Mouse (Mus musculus): ENCODE data around the gene Gpr89. TPM values are rescaled to one million over a fixed set of nuclear protein-coding genes. Genes with fewer than 3 reads are reported as not detected.
A peak's percentile ranks its signal among the peaks of the same experiment; 100 is the strongest.

The Gpr89 gene
- total RNA-seq (2014; fragmentation: Nextera tagmentation) (18.5 and 27.2 TPM in 2 replicates), total RNA-seq (2017) (29.8 and 36.2 TPM in 2 replicates)

DNA sequence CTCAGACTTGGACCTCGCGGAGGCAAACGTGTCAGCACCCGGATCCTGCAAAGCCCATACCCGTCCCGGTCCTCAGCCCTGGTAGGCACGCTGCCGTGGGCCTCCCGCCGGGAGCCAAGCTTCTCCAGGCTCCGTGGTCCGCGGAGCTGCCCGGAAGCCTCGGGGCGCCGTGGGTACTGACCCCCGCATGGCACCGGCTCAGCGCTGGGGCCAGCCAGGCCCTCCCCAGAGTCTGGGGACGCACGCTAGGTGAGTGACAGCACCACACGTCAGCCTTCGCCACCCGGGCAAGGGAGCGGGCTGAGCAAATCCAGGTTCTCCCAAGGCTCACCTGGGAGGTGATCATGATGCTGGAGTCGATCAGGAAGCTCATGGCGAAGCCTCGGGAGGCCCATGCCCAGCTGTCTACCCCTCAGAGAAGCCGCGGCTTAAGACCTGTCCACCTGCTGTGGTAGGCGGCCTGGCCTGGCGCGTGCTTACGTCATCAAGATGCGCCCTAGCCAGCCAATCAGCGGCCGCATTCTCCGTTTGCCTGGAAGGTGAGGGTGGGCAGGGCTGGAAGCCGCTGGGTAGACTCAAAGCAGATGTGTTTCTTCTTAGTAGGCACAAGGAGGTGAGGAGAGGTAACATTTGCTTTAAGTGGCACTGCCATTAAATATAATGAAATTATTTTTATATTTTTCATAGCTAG lies at the start of gene Gpr89:
Gene Gpr89, minus strand, starts transcription at position 496 of the 691 bp plus-strand sequence.
- ATAC-seq (replicated peaks; ENCODE audit: poor library complexity, severe bottlenecking) = peak; percentile 97

DNA sequence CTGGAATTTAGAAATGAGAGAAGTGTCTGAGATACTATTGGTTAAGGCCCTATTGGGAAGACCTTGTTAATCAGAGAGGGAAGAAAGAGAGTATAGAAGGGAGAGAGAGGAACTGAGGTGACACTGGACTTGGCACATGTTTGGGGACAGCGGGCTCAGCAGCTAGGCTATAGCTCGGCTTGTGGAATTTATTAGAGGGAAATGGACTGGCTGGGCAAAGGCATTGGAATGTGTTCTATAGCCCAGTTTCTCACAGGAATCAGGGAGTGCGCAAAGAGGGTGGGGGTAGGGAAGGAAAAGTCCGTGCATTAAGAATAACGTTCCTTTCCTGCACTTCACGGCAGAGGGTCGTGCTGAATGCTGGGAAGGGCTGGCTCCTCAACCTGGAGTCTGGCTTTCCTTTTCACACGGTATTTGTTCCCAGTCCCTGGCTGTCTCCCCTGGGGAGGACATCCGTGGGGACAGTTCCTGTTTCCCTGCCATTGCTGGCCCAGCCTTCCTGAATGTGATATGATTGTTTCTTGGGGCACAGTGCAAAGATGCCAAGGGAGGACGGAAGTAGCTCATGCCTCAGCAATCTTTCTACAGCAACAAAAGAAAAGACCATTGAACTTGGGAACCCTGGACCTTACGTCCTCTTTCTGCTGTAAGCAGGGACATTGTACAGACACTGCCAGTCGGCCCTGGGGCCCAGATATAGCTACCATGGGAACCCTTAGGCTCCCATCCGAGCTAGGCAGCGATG lies 48.5 kb upstream of the Gpr89 start:
- ATAC-seq (replicated peaks; ENCODE audit: poor library complexity, severe bottlenecking) = no peak

DNA sequence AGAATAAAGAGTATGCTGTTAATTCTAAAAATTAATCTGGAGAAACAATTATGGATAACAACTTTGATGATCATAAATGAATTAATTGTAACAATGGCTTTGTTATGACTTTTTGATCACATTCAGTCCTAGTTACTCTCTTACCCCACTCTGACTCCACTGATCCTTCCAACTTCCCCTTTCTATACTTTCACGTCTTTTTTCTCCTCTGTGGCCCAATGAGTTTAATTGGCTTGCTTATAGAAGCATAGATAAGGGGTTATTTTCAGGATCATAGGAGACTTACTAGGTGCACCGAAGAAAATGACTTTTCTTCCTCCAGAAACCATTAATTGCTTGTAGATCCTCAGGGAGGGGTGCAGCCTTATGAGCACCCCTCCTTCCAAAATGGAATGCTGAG lies 37.6 kb upstream of the Gpr89 start:
- ATAC-seq (replicated peaks; ENCODE audit: poor library complexity, severe bottlenecking) = no peak; the same call in 1 of the 2 replicates

DNA sequence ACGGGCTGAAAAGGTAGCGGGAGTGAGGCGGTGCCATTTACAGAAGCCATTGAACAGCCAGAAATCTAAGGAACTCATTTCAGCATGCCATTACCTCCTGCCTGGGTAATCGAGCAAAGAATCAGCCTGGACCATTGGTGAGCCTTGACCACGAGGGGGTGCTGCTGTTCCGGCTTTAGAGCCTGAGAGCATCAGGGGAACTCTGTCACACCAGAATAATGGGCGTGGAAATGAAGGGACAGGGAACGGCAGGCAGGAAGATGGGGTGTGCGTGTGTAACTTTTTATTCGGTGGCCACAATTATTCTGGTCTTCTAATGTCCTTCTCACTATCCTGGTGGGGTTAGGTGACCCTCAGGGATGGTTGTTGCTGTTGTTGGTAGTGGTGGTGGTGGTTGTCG lies 33.6 kb upstream of the Gpr89 start:
- ATAC-seq (replicated peaks; ENCODE audit: poor library complexity, severe bottlenecking) = peak; percentile 91

DNA sequence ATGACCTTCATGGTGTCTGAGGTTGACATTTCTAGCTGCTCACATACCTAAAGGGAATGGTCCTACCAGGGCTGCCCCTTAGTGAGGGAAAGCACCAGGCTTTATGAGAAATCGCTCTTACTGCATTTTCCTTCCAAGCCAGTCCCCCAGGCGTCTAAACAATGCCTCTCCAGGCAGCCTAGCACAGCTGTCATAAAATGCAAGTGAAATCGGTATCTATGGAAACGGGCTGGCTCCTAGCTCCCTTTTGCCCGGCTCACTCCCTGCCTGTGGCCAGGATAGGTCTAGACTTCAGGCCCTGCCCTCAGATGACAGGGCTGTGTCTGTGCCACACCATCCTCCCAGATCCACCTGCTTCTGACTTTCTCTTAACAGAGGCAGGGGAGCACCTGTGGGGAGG lies 32.5 kb upstream of the Gpr89 start:
- ATAC-seq (replicated peaks; ENCODE audit: poor library complexity, severe bottlenecking) = no peak

DNA sequence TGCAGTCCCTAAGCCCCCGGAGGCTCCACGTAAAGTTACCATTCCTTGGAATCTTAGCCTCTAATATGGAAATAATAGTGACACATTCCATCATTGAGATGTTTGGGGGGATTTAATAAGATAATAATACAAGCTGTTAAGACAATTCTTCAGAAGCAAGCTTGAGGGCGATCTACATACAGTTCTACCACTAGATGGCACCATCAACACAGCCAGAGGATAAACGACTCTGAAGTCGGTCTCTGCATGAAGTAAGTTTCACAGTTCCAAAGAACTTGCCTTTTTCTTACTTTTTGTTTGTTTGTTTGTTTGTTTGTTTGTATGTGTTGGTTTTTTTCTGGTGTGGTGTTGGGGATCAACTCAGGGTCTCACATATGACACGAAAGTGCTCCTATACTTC lies 31.1 kb upstream of the Gpr89 start:
- peak; percentile 59 for ATAC-seq (replicated peaks; ENCODE audit: poor library complexity, severe bottlenecking)

DNA sequence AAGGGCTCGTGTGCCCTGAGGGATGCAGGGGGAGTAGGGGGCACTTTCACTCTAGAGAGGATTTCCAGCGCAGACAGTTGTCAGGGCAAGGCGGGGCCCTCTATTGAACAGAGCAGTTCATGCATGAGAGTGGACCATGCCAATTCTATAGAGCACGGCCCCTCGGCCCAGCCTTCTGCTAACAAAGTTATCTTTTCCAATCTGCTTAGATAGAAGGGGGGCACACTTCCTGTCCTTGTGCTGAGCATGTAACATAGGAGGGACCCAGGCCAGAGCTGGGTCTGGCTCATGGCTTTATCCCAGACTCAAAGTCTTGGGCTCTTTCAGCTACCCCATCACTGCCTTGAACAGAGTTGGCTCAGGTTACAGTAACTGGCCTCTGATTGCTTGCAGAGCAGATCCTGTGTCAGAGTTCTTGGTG lies 26.1 kb upstream of the Gpr89 start:
- ATAC-seq (replicated peaks; ENCODE audit: poor library complexity, severe bottlenecking) = no peak

DNA sequence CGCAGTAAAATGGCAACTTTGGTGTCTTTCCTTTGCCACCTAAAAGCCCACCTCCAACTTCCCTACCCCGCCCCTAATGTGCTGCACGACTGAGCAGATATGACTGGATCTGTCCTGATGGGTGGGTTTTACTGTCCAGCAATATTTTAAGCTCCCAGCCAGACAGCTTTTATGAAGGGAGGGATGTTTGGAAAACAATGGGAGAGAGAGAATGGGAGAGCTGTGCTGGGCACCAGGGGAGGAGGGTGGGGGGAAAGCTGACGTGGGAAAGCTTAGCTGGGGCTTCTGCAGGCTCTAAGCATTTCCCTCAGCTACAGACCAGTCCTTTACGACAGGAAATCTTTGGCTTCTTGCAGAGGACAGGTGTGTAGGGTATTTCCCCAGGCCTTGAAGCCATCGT lies 20.8 kb upstream of the Gpr89 start, which contains the start of gene Gja8:
Gene Gja8, minus strand, starts transcription at position 101 of the 400 bp plus-strand sequence.
- no peak for ATAC-seq (replicated peaks; ENCODE audit: poor library complexity, severe bottlenecking)

DNA sequence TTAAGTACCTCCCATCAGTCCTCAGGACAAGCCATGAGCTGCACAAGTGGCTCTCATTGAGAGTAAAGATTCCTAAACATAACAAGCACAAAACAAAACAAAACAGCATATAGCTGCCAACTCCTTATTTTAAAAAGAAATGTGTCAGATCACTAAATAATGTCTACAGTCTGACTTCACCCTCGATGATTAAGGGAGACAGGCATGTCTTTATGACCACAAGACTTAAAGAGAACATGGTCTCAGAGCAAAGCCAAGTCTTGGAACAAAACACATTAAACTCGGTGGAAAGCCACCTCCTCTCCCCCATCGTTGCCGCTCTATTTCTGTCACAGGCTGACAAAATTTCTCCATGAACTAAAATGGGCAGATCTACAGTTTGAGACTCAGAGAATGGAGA lies 19.5 kb upstream of the Gpr89 start:
- ATAC-seq (replicated peaks; ENCODE audit: poor library complexity, severe bottlenecking) = no peak

DNA sequence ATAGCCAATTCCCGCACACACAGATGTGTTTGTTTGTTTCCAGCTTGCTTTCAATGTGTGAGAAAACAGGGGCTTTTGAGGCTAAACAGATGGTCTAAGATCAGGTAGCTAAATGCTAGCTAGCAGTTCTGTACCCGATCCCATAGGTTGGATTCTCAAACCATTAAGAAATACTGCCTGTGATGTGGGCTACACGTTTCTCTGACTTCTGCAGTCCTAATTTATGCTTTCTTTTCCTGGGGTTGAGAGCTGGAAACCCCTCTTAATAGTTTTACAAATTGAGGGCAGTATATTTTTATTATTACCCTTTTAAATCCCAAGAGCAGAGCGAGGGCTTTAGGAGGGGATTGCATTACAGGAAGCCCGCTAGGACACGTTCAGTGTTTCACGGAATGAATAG lies 15.8 kb upstream of the Gpr89 start:
- ATAC-seq (replicated peaks; ENCODE audit: poor library complexity, severe bottlenecking) = no peak

DNA sequence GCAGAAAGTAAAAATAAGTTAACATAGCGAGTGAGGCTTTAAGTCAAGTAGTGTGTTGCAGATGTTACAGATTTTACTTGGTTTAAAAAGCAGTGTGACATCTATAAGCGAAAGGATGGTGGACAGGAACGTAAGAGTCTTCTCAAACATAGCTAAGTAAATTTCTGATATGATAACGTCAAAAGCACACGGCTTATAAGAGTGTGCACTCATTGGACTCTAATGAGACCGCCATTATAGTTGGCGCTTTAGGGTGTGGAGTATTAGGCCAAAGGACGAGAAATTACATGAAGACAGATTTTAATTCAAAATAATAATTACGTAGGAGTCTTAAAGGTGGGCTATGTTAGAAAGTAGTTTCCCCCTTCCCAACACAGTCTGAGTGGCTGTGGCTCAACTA lies 446 bp upstream of the Gpr89 start:
- no peak for ATAC-seq (replicated peaks; ENCODE audit: poor library complexity, severe bottlenecking)

DNA sequence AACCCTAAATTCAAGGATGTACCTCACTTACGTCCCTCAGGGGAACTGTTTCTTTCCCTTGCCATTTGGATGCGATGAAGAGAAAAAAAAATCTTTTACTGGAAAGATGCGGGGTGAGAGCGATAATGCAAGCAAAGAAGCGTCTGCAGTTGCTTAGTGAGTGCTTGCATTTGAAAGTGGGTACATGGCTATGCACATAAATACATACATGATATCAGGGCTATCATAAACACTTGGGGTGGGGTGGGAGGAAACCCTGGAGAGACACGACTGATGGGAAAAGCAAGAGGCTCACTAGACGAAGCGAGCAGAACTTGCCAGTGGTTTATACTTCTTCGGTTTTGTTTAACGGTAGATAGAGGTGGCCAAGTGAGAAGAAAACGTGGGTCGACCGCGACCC lies 753 bp downstream of the Gpr89 start, which contains the start of gene Gja5:
Gene Gja5, plus strand, starts transcription at position 301 of the 400 bp plus-strand sequence.
- no peak for ATAC-seq (replicated peaks; ENCODE audit: poor library complexity, severe bottlenecking)

DNA sequence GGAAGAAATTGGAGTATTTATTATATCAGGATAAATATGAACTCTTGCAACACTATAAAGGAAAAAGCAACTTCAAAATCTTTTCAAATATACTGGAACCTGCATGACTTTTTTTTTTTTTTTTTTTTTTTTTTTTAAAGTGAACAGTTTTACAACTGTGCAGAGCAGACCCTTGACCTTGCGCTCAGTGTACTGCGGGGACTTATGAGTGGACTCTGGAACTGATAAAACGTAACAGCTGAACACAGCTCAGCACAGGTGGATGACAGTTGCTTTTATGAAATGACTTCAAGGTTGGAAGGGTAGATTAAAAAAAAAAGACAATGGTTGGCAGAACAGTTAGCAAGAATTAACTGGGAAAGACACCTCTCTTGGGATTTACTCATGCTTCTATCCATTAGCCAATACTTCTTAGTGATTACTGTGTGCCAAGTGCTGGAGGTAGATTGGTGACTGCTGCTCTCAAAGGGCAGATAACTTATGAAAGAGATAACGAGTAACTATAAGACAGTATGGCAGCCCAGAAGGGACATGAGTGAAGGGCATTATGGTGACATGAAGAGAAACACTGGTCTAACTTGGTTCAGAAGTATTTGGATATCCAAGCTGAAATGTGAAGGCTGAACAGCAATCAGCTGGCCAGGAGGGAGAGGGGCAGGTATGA lies 2.7 kb downstream of the Gpr89 start:
- no peak for ATAC-seq (replicated peaks; ENCODE audit: poor library complexity, severe bottlenecking)

DNA sequence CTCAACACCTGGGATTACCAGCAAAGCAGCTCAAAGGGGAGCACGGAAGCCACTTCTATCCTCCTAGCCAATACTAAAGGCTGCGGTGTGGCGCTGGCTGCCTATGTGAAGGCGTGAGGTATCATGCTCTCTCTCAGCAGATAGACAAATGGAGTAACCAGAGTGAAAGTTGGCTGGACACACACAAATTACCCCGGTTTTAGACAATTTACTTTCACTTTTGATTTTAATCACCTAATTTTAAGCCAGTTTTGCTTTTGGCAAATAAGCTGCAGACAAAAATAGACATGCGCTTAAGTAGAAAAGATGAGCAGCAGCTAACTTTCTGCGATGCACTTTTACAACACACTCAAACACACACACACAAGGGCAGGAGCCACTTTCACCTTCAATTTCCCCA lies 21.5 kb downstream of the Gpr89 start:
- no peak for ATAC-seq (replicated peaks; ENCODE audit: poor library complexity, severe bottlenecking)

DNA sequence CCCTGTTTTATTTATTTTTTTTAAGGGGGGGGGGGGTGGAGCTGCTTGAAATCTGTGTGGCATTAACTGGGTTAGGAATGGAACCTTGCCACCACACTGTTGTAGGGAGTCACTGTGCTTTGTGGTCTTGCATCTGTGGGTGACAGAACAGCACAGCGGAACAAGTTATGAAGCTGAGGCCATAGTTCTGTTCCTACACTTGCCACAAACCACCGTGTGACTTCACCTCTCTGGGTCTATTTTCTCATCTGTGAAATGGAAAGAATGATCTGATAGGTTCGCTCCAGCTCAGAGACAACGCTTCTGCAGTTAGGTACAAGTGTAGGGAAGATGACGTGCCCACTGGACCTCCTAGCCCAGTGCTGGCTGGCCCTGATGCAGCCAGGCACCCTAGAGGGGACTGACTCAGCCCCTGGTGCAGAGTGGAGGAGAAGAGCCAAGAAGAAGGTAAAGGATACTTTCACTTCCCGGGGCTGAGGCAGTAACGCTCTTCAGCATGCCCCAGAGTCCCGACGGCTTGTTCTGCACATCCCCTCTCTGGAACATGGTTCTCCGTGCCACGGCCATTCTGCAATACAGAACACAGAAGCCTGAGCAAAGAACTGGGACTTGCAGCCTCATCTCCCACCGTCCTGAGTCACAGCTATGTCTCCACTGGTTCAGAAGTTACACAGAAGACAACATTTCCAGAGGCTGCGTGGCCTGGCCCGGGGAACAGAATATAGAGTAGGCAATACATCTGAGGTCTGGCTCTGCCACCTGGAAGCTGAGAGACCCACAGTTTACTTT lies 22.9 kb downstream of the Gpr89 start:
- no peak for ATAC-seq (replicated peaks; ENCODE audit: poor library complexity, severe bottlenecking)

DNA sequence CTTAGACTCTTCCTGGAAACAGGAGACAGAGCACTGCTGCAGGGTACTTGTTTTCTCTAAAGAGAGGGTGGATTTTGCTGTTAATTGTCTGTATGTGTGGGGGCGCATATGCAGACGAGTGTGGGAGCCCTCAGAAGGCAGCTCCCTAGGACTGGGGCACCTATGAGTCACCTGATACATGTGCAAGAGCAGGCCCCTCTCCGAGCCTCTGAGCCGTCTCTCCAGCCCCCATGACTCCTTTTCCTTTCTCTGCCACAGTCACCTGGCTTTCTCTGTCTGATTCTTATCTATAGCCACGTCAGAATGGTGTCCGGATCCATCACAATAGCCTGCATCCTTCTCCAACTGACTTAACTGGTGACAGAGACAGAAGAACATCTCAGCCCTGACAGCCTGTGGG lies 23.6 kb downstream of the Gpr89 start:
- ATAC-seq (replicated peaks; ENCODE audit: poor library complexity, severe bottlenecking) = no peak

DNA sequence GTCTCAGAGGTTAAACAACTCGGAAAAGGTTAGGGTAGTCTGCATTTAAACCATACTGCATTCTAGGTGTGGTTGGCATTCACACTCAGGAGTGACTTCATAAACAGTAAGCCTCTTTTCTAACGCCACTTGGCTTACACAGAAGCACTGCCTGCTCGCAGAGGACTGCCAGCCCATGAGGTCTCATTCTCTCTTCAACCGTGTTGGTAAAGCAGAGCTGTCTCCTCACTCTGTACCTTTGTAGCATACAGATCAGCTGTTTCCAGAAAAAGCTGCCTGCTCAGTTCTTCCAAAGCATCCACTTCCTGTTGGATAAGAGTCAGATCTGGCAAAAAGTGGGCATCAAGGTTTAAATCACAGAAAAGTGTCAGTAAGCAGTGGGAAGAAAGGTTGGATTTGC lies 24.8 kb downstream of the Gpr89 start:
- ATAC-seq (replicated peaks; ENCODE audit: poor library complexity, severe bottlenecking) = no peak

DNA sequence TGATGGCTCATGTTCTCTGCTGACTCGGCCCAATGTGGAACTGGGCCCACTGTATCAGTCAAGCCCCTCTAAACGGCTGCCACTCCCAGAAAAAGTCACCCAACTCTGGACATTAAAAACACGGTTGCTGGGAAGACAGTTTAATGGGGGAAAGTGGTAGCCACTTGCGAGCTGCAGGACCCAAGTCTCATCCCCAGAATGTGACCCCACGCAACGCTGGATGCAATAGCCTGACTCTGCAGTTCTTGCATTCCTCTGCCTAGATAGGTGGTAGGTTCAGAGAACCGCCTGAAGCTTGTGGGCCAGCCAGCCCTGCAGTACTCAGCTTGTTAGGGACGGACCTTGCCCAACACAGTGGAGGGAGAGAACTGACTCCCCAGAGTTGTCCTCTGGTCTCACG lies 25.6 kb downstream of the Gpr89 start:
- ATAC-seq (replicated peaks; ENCODE audit: poor library complexity, severe bottlenecking) = no peak

DNA sequence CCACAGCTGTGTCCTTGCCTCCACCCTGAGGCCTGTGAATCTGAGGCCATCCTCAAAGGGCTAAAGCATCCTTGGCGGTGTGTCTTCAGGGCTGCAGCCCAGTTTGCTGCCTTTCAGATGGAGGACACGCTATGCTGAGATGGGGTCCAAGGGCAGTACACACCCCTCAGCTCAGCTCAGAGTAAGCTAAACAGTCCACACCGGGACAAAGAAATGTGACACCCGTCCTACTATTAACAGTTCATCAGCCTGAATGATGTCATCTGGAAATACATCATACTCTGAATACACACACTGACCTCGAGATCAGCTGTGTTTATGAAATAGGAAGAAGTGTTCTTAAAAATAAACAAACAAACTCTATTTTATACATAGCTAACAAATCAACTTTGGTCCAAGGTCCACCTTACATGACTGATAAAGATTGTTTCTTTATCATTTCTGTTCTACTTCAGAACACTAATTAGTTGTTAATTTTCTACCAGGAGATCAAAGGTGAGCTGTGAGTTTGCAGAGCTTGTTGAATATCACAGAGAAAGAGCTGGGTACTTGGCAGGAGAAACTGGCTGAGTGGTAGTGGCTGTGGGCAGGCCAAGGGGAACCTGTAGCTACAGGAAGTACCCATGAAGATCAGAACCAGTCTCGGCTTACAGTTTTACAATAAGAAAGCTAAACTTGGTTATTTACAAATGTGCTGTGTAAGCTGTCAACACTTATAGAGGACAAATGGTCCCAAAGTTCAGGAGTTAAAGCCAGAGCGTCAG lies 30.2 kb downstream of the Gpr89 start:
- ATAC-seq (replicated peaks; ENCODE audit: poor library complexity, severe bottlenecking) = no peak

DNA sequence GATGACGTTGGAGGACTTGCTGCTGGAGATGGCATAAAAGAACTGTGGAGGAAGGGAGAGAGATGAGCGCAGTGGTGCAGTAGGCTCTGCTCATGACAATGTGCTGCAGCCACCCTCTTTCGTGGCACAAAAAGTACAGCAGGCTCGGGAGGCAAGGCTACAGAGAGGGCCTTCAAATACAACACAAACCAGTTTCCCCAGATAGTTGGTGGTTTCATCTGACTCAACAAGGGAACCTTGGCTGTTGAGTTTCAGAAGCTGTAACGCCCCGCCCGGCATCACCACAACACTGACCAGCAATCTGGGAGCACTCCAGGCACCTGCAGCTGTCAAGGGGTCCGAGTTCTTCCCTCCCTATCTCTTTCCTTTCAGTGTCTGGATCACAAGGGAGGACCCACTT lies 32.6 kb downstream of the Gpr89 start:
- no peak for ATAC-seq (replicated peaks; ENCODE audit: poor library complexity, severe bottlenecking)
